Mouse (Mus musculus) cortical plate, adult 2 months (tissue): Measurements from ENCODE around the gene Insm1.

Experiments
- CTCF ChIP-seq: fragments of 200-500 bp; IDR thresholded peaks from 2 replicates; pipeline ENCODE4 v1.5.1; 2011; ENCODE audit warnings: mild to moderate bottlenecking, control low read depth, low read length; ENCODE audit not compliant: insufficient read depth; ENCODE audit errors: extremely low read depth
- POLR2A ChIP-seq: fragments of 200-500 bp; IDR thresholded peaks from 2 replicates; pipeline ENCODE4 v1.6.1; 2011; ENCODE audit warnings: mild to moderate bottlenecking, low read length, control low read depth; ENCODE audit not compliant: insufficient read depth; ENCODE audit errors: extremely low read depth

DNA sequence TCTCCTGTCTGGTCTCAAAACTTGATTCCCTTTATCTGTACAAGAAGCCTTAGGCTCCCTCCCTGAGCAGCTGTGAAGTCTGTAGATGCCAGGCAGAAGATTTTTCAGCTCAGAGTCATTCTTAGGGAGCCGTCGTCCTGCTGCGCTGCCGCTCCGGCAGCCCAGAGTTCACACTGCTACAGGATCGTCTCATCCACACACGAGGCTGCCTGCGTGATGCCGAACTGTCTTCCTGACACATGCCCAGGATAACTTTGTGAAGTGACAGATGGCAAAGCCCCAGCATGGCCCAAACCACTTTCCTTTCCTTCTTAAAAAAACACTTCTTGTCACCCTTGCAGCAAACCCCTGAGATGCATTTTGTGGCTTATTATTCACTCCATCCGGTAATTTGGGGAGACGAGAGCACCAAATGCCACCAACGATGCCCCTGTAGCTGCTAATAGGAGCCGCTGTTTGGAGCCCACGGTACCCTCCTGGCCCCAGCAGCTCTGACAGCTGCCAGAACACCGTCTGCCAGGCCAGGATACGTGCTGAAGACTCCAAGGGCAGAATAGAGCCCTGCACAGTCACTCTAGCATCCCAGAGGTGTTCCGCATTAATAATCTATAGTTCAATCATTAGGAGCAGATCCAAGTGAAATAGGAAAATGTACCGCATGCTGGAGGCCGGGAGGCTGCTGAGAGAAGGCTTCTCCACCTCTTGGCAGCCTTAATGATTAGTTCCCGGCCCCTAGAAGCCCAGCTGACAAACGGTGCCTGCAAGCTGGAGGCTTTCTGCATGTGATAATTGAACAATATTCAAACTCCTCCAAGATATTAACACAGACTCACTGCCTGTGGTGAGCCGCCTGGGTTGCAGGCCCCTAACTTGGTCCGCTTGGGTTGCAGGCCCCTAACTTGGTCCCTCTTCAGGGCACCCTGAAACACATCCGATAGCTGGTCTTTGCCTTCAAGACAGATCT, 37.6 kb upstream of the Insm1 start:
- TF ChIP-seq CTCF = no peak
- no peak for TF ChIP-seq POLR2A
